Mouse (Mus musculus) c-Kit-negative CD71-positive TER-119-positive erythroid progenitor cells, embryonic 14.5 days (primary cell): ENCODE results near the gene Cytl1.

Source experiments
- DNase-seq: peaks from one replicate; pipeline ENCODE4 v3.0.0-alpha.2; 2013; ENCODE audit warnings: low read depth, low spot score

Gene Cytl1

DNA sequence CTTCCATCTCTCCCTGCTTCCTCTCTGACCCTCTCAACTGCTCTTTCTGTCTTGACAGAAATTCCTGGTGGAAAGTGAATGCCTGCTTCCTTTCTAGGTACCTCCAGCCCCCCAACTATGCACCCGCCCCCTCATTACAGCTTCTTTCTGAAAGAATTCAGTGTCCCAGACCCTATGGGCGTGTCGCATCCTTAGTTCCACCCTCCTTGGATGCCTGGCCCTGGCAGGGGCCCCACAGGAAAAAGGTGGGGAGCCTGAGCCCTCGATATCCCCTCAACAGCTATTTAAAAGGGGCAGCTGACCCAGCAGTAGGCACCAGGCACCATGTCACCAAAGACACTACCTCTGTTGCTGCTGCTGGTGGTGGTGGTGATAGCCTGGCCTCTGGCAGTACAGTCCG lies at the start of gene Cytl1:
Gene Cytl1 (plus strand): TSS at position 296 of the 400 bp plus-strand sequence.
- no peak for DNase-seq

DNA sequence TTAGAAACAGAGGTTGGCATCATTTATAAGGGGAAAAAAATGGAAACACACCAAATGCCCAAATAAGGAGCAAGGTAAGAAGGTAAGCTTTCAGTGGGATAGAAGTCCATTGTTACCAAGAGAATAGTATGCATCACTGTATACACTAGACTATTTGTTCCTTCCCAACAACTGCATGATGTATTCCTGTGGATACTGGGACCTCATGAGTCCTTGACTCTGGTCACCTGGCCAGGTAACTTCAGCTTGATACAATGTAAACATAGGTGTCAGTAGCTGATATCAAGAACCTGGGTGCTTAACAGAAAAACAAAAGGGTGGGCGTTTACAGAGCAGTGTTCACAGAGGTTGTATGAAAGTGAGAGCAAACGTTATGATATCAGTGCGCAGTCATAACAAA lies 42.6 kb upstream of the Cytl1 start:
- DNase-seq, result no peak

DNA sequence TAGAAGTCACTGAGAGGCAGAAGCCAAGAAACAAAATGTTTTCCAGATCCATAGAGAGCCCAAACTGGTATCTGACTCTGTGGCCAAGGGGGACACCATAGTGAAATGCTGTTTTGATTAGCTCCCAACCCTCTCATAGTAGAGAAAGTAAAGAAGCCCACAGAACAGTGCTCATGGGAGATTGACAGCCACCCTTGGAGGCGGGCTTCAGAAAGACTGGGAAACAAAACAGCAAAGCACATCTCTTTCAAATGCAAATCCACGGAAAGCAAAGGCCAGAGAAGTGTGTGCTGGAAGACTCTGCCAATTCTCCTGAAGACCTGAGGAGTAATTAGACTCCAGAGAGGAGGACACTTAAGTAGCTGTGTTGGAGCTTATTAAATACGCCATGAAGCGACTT lies 39.5 kb upstream of the Cytl1 start:
- no peak for DNase-seq

DNA sequence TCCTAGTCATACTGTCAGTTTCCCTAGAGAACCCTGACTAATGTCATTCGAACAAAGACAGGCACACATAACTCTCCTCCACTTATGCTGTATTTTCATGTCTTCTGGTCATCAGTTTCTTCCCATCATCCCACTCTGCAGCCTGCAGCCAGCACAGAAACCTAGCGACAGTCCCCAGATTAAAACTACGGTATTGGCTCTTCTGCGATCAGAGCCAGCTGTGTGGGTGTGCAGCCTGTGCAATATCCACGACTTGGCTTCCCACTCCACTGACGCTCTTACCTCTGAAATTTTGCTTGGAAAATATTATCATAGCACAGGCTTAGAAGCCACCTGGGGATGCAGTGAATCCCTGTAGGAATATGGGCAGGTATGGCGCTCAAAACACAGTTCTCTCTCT lies 38.0 kb upstream of the Cytl1 start:
- no peak for DNase-seq

DNA sequence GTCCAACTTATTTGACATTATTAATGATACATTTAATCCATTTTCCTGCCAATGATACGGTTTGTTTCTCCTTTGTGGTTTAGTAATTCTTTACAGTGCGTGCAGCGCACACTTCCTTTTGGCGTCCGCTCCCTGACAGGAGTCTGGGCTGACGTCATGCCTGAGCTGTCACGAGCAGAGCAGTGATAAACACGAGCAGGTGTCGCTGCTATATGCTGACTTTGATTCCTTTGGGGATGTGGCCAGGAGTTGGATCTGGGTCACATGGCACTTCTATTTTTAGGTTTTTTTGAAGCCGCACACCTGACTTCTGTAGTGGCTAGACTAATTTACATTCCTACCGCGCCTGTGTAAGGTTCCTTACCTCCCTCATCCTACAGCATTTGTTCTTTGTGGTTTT lies 35.6 kb upstream of the Cytl1 start:
- DNase-seq, result no peak

DNA sequence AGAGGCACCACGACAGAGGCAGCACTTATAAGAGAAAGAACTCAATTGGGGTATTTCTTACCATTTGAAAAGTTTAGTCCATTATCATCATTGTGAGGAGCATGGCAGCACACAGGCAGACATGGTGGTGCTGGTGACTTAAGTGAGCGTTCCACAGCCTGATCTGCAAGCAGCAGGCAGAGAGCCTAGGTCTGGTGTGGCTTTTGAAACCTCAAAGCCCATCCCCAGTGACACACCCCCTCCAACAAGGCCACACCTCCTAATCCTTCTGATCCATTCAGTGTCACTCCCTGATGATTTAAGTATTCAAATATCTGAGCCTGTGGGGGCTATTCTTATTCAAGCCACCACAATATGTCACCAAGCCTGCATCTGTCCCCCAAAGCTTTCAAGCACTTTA lies 30.4 kb upstream of the Cytl1 start:
- DNase-seq, result no peak

DNA sequence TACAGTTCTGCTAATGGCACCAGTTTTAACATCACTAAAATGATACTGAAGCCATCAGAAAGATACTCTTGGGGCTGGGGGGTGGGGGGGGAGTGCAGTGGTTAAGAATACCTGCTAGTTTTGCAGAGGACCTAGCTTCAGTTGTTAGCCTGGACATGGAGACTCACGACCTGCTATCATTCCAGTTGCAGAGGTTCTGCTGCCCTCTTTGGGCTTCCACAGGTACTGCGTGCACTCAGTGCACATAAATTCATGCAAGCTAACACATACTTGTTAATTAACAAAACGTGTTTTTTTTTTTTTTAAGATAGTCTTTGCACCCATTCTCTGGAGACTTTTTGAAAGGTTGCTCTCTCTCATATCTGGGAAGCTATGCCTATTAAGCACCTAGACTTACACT lies 27.2 kb upstream of the Cytl1 start:
- no peak for DNase-seq

DNA sequence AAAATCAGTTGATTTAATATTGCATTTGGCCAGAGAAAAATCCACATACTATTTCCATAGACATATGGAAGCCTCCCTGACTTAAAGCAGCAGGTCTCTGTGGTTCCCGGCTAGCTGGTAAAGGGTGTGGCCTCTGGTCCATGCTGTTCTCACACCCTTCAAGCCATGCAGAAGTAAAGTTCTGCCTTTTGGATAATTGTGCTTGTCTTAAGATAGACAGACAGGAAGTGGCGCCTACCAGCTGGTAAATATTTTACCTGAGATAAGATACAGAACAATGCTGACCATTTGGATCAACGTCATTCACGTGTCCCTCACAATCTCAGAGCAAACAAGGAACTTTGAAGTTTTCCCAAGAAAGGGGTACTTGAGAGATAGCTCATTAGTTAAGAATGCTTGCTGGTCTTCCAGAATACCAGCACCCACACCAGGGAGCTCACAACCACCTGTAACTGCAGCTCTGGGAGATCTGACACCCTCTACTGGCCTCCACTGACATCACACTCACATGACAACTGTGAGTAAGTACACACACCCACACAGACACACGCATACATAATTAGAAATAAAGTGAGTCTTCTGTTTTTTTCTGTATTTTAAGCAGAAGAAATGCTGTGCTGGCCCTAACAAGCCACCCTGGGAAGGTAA lies 25.9 kb upstream of the Cytl1 start:
- no peak for DNase-seq

DNA sequence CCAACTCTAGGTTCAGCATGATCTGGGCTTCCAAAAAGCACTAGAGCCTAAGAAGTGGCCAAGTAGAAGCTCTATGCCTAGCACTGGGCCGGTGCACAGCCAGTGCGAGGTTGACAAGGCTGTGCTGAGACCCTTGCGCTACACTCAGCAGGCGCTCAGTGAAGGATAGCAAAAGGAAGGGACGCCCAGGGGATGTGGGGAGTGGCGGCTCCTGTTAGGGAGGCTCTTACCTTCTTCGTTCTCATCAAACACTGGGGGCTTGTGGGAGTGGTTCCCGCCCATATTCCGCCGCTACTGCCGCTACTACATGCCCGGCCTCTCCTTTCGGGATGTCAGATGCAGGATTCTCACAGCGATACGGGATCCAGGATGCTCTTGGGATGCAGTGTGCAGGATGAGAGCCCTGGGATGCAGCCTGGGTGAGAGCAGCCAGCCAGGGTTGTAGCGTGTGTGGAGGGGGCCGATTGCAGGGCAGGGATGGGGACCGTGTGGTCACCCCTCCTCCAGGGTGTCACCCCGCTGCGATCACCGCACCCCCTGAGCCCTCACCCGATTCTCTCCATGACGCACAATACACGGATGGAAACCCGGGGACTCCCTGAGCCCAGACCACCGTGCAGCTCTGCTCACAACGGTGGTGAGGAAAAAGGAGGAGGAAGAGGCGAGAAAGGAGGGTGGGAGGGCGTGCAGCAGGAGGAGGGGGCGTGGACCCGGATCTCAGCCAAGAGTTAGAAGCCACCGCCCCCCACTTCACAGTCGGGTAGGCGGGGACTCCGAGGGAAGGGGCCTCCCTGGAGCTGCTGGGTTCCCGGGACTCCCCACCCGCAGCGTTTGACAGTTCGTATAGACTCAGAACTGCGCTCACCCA lies 18.6 kb upstream of the Cytl1 start, which contains the start of gene Stk32b:
Gene Stk32b (minus strand): TSS at position 667 of the 868 bp plus-strand sequence.
- no peak for DNase-seq

DNA sequence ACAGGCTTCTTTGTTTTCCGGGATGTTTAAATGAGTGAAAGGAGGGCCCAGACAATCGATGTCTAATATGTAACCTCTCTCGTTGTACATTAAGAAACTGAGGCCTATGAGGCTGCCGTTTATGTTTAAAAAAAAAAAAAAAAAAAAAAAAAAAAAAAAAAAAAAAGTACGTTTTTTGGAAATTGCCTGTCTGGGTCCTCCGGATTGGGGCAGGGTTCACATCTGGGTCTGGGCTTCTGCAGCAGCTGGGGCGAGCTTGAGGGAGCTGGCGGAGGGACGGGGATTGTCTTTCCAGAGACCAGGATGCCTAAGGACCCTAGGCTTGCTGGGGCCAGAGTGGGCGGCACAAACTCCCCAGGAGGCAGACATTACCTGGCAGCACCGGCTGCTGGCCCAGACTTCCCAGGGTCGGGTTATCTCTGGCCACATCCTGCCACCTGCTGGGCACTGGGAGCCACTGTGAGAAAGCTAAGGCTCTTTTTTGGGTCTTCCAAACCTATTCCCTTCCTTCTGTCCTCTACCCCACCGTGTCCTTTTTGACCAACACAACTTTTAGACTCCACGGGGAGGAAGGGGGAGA lies 17.8 kb upstream of the Cytl1 start:
- no peak for DNase-seq

DNA sequence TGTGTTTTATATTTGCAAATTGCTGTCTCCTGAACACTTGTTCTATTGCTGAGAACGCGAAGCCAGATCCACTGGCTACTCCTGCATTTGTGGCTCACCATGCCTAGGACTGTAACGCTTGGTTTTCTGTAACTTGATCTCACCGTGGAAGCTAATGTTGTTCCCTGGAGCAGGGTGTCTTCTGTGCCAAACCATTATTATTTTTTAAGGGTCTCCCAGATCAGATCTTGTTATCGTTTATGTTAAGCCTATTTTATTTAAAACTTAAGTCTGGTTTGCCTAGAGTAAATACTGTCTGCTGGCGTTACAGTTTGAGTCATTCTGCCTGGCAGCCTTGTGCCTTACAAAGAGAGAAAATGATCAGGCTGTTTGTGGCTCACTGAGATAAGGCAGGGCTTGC lies 14.6 kb upstream of the Cytl1 start:
- DNase-seq, result no peak

DNA sequence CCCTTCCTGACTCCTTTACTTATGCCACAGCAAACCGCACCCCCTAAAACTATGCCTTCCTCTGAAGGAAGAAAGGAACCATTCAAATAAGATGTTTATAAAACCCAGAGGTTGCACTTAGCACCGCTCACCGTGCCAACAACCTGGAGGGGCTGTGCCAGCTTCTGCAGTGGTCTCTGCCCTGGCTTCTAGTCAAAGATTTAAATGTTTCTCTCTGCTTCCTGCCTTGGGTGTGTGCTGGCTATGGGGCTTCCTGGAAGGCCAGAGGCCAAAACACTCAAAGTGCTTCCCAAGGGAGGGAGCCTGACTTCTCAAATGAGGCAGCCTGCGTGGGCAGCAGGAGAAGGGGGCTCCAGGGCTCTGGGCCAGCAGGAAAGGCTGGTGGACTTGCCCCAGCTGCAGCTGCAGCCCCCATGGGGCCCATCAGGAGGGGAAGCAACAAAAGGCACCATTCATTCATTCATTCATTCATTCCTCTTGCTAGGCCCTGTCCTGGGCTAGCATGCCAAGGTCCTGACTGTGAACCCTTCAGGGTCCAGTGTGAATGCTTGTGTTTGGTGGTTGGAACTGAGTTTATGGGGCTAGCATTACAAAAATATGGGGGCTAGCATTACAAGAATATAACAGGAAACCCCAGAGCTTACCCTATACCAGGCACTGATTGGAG lies 10.0 kb upstream of the Cytl1 start:
- no peak for DNase-seq

DNA sequence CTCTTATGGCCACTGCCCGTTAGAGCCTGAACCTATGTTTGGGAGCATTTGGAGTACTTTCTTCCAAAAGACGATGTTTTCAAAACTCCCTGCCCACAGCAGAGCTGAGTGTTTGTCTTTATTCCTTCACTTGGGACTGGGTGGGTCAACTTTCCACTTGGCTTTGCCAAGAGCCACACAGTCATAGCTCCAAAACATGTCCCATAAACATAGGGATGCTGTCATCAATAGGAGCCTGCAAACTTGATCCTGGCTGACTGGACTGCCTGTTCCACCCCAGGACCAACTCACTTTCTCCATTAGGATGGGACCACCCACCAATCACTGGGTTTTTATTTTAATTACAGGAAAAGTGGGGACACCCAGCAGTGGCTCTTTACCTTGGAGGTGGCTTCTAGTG lies 4.5 kb upstream of the Cytl1 start:
- DNase-seq, result no peak

DNA sequence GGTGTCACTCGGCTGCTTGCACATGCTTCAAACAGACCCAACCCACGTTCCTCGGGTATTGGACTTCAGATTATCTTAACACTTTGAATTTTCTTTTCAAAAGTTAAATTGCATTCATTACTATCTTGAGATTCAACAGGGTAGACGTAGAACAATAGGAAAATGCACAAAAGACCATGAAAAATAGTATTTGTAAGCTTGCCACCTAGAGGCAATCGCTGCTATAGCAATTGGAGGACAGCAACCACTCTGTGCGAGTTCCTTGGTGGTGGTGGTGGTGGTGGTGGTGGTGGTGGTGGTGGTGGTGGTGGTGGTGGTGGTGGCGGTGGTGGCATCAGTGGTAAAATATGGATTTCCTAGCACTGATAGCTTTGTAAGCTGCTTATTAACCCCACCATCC lies 894 bp downstream of the Cytl1 start:
- no peak for DNase-seq

DNA sequence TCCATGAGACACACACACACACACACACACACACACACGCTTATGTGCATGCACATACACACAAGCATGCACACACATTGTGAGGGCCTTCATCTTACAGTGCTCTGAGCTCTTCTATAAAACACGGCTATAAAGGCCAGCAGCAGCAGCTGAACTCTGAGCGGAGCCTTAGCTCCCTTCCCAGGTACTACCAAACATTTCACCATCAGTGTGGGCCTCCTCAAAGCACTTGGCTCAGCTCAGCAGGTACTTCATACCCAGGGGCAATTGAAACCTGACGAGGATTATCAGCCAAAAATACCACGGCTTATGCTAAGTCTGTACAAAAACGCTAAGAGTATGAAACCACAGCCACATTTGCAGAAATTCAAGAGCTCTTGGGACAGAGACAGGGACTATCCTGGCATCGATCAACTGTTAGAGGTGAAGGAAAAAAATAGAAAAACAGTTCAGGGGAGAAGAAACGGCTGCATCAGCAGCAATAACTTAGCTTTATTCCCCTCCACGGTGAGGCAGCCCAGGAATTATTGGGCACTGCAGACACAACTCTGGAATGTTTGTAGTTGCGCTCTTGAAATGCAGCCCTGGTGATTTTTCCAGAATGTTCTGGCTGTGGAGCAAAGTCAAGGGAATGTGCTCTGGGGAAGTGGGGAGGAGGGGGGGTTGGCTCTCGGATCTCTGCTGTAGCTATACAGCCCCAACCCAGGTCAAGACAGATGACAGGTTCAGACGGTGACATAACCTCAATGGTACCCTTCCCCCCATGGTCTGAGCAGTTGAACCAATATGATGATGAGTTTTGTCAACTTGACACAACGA lies 8.8 kb downstream of the Cytl1 start:
- no peak for DNase-seq

DNA sequence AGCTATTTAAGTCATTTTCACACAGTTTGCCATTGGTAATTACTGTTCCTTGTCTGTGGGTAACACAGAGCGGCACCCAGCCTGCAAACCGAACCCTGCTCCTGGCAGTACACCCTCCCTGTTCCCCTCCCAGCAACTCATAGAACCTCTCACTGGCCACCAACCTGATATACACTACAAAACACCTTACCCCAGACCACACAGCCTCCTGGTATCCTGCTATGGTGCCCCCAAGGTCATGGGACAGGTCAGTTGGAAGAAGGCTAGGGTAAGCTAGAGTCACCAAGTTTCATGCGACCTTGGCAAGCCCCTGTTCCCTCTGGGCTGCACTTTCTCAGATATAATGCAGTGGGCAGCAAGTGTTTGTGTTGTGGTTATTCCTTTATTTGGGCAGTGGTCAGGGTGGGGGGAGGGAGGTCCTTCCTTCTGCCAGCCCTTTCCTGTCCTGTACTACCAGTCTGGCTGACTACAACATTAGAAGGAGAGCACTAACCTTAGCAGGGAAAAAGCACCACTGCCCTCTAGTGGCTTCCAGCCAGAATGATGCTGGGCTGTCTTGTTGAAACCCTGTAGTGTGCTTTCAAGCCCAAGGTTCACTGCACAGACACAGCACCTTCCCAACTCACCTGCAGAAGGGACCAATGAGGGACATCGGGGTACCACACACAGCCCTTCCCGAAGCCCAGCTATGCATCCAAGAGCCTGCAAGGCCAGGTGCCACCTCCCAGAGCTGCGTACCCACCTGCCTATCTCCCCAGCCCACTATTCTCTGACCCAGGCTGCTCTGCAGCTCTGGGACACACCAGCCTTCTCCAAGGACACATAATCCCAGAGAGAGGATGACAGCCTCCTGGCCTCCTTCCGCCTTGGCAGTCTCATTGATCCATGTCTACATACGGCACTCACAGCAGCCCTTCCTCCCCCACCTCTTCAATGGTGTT lies 17.0 kb downstream of the Cytl1 start:
- DNase-seq, result no peak

DNA sequence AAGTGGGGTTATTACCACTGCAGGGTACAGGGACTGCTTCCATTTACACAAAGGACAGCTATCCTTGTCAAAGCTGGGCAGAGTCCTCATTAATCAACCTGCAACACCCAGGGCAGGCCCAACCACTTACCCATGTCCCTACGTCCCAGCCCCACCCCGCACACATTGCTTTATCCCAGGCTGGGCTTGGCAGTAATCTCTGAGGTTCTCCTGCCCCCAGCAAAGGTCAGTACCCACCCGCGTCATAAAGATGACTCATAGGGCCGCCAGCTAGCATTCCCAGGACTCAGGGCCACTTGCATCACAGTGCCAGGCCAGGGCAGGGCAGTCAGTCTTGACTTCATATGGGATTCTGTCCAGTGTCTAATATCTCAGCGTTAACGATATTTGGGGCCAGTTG lies 18.0 kb downstream of the Cytl1 start:
- no peak for DNase-seq

DNA sequence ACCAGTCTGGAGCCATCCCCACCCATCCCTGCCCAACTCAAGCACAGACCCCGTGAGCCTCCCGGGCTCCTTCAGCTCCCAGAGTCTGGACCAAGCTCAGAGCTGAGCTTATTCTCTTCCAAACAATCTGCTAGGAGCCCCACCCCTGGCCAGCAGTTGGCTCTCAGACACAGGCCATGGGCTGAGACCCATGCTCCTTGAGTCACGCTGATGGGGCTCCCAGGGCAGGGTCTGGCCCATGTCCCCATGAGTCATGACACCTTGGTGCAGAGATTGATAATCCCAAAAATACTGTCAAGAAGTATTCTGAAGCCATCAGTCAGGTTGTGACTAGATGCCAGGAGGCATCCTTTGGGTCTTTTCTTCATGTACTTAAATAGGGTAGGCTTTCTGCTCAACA lies 26.7 kb downstream of the Cytl1 start:
- DNase-seq, result no peak

DNA sequence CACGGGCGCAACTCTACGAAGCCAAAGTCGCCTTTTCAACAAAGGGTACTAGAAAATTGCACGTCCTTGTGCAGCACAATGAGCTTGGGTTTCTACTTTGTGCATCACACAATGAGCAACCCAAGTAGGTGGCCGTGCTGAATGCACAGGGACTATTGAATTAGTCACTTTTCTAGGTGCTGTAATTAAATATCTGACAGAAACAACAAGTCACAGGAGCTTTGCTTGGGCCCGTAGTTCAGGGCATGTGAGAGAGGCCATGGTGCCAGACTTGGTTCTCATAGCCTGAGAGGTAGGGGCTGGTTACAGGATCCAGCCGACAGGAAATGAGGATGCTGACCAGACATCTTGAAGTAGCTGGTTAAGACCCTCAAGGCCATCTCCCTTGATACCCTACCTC lies 30.5 kb downstream of the Cytl1 start:
- no peak for DNase-seq

DNA sequence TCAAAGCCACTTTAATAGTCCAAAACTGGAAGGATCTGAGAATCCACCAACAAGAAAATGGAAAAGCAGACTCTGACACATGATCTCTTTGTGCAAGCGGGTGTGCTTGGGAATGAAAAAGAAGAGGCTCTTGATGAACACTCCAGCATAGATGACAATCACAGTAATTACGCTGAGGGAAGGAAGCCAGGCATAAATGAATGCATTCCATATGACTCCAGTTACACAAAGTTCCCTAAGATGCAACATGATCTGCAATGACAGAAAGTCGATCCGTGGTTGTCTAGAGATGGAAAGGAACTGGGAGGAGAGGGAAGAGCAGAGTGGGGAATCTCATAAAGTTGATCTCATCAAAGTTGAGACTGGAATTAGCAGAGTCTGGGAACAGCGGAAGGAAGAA lies 31.9 kb downstream of the Cytl1 start:
- no peak for DNase-seq
